Mouse (Mus musculus) myocyte (in vitro differentiated cells): Measurements from ENCODE around the gene Nckap1.
A peak's percentile ranks its signal among the peaks of the same experiment; 100 is the strongest.

Source experiments
- E2F4 ChIP-seq: IDR thresholded peaks from one replicate; pipeline ENCODE4 v1.6.1; 2011; ENCODE audit warnings: mild to moderate bottlenecking, control low read depth, moderate library complexity; ENCODE audit not compliant: insufficient read depth
- MAX ChIP-seq: IDR thresholded peaks from one replicate; pipeline ENCODE4 v1.6.1; 2011; ENCODE audit warnings: low read depth, mild to moderate bottlenecking, control low read depth
- MYOD1 ChIP-seq, 3 experiments: IDR thresholded peaks; one replicate each; pipeline ENCODE4 v1.6.1; 2011; ENCODE audit warnings: control low read depth in 2 of 3, low read depth in 2 of 3, mild to moderate bottlenecking in 2 of 3, moderate library complexity in 1 of 3; ENCODE audit not compliant: insufficient read length in 2 of 3, control insufficient read depth in 1 of 3
- MYOG ChIP-seq, 3 experiments: IDR thresholded peaks; one replicate each; pipeline ENCODE4 v1.6.1; 2011; ENCODE audit warnings: control low read depth in 2 of 3, low read depth in 2 of 3, mild to moderate bottlenecking in 2 of 3; ENCODE audit not compliant: insufficient read length in 2 of 3, control insufficient read depth in 1 of 3, insufficient read depth in 1 of 3
- POLR2A ChIP-seq: IDR thresholded peaks from one replicate; pipeline ENCODE4 v1.6.1; 2011; ENCODE audit warnings: low read depth, mild to moderate bottlenecking, control low read depth, moderate library complexity; ENCODE audit not compliant: insufficient read length
- POLR2AphosphoS2 ChIP-seq: IDR thresholded peaks from one replicate; pipeline ENCODE4 v1.6.1; 2011; ENCODE audit warnings: low read depth, control low read depth; ENCODE audit not compliant: insufficient read length
- TCF12 ChIP-seq: IDR thresholded peaks from one replicate; pipeline ENCODE4 v1.6.1; 2011; ENCODE audit warnings: mild to moderate bottlenecking, control low read depth; ENCODE audit not compliant: poor library complexity, insufficient read depth, severe bottlenecking

DNA sequence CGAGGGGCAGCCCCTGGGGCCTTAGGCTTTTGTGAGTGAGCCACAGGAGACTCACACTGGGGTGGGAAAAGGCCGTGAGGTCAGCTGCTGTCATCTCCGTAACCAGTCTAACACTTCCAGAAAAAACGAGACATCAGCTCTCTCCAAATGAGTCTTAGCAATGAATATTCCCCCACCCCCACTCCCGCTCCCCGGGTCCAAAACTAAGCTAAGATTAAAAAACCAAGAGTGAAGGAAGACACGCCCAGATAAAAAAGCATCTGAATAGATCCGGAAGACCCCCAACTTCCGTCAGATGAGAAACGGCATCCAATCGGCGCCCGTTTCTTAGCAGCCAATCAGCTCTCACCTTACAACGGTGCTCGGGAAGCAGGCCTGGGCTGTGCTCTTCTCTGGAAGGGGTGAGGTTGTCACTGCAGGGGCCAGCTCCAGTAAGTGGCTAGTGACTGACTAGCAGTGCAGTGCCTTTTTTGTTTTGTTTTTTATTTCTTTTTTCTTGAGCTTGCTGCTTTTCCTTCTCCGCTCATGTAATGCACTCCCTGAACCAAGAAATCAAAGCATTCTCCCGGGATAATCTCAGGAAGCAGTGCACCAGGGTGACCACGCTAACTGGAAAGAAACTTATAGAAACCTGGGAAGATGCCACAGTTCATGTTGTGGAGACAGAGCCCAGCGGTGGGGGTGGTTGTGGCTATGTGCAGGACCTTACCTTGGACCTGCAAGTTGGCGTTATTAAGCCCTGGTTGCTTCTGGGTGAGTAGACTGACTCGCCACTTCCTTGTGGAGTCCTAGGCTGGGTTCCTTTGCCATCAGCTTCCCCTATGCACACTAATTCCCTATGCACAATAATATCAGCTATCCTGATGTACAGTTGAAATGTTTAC is 35.9 kb upstream of the Nckap1 start, which contains the start of the genes Dusp19 and Nup35:
- TF ChIP-seq POLR2A, result peak; percentile 69
- TF ChIP-seq MYOG (IDR thresholded peaks at IDR 0.05; ENCODE audit: control insufficient read depth in 1 of 3, insufficient read depth in 1 of 3, insufficient read length in 2 of 3, low read depth in 2 of 3), result no peak
- no peak for TF ChIP-seq E2F4
- no peak for TF ChIP-seq MYOD1 (IDR thresholded peaks at IDR 0.05; ENCODE audit: control insufficient read depth in 1 of 3, insufficient read length in 2 of 3, low read depth in 2 of 3)
- TF ChIP-seq MAX, result no peak
- TF ChIP-seq POLR2AphosphoS2, result peak; percentile 56
- no peak for TF ChIP-seq TCF12
